Mouse (Mus musculus): ENCODE data around the gene Anks3. TPM values are rescaled to one million over a fixed set of nuclear protein-coding genes. Genes with fewer than 3 reads are reported as not detected.

The Anks3 gene
- polyA plus RNA-seq, 1 experiment from 2014 or later: 81.3 TPM

DNA sequence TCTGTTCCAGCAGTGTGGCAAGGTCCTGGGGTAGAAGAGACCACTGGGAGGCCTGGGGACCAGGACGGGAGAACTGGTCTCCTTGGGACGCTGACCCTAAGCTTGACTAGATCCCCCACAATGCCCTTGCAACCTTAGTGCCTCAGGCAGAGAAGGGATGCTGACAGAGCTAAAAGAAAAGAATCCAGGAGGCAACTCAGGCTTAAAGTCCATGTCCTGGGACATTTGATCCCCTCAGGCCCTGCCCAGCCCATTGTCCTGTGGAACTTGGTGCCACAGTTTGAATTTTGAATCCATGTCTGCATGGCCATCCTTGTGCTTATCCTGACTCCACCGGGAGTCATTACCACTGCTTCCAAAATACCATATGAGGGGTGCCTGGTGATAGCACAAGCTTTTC lies 17.9 kb downstream of the Anks3 start:
- Histone ChIP-seq H3K27me3 (ENCODE audit: insufficient read depth, low read length) (no peaks in the 10 kb centered on the region), H3K4me1 (ENCODE audit: insufficient read depth, low read length) (no peaks in the 10 kb centered on the region), H3K9ac (replicated peaks; ENCODE audit: low read length) (no peak overlapping the region), H3K36me3 (ENCODE audit: insufficient read depth, low read length) (peaks cover 69% of the 10 kb centered on the region), H3K4me2 (replicated peaks; ENCODE audit: low read depth, low read length) (no peak overlapping the region), H3K27ac (ENCODE audit: low read length) (no peak overlapping the region), H3K4me3 (ENCODE audit: low read length) (no peak overlapping the region), H3K9me3 (ENCODE audit: low read length) (no peaks in the 10 kb centered on the region)
- no peak for ATAC-seq (ENCODE audit: low FRiP score, low TSS enrichment)
- WGBS: 84% methylated on average over 3 of the region's 3 CpGs

DNA sequence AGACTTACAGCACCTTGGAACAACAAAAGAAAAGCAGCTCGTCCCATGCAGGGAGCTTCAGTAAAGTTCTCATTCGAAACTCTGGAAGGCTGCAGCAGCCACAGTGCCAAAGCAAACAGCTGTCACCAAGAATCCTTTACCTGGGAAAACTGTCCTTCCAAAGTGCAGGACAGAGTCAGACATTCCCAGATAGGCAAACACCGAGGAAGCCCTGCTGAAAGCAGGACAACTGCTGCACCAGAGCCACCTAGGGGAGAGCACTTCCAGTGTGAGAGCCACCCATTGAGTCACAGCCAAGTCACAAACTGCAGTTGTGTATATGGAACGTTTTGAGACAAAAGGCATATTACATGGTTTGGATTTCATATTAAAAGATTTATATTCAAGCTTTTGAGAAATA lies 18.6 kb downstream of the Anks3 start:
- H3K9ac ChIP-seq (replicated peaks; ENCODE audit: low read length): no peak overlapping the region
- no peak for ATAC-seq (ENCODE audit: low FRiP score, low TSS enrichment)
- WGBS: 78% methylated on average over 4 of the region's 4 CpGs
- H3K4me3 ChIP-seq (ENCODE audit: low read length): no peak overlapping the region
- no peaks in the 10 kb centered on the region for H3K27me3 ChIP-seq (ENCODE audit: insufficient read depth, low read length)
- no peak overlapping the region for H3K4me2 ChIP-seq (replicated peaks; ENCODE audit: low read depth, low read length)
- peaks cover under 1% of the 10 kb centered on the region for H3K4me1 ChIP-seq (ENCODE audit: insufficient read depth, low read length)
- no peak overlapping the region for H3K27ac ChIP-seq (ENCODE audit: low read length)
- H3K36me3 ChIP-seq (ENCODE audit: insufficient read depth, low read length): peaks cover 73% of the 10 kb centered on the region
- H3K9me3 ChIP-seq (ENCODE audit: low read length): no peaks in the 10 kb centered on the region

- WGBS: 98% methylated on average over 3 of the region's 3 CpGs
- no peak overlapping the region for H3K4me2 ChIP-seq (replicated peaks; ENCODE audit: low read depth, low read length)
- H3K27me3 ChIP-seq (ENCODE audit: insufficient read depth, low read length): no peaks in the 10 kb centered on the region
- H3K4me1 ChIP-seq (ENCODE audit: insufficient read depth, low read length): peaks cover 11% of the 10 kb centered on the region
- no peak overlapping the region for H3K27ac ChIP-seq (ENCODE audit: low read length)
- no peak overlapping the region for H3K4me3 ChIP-seq (ENCODE audit: low read length)
- H3K9me3 ChIP-seq (ENCODE audit: low read length): no peaks in the 10 kb centered on the region
- no peak for ATAC-seq (ENCODE audit: low FRiP score, low TSS enrichment)
- H3K36me3 ChIP-seq (ENCODE audit: insufficient read depth, low read length): peaks cover 65% of the 10 kb centered on the region
- no peak overlapping the region for H3K9ac ChIP-seq (replicated peaks; ENCODE audit: low read length)
Observed at GRCm38 (mm10) chr16:4943431-4943830, 20.6 kb downstream of the Anks3 start.

DNA sequence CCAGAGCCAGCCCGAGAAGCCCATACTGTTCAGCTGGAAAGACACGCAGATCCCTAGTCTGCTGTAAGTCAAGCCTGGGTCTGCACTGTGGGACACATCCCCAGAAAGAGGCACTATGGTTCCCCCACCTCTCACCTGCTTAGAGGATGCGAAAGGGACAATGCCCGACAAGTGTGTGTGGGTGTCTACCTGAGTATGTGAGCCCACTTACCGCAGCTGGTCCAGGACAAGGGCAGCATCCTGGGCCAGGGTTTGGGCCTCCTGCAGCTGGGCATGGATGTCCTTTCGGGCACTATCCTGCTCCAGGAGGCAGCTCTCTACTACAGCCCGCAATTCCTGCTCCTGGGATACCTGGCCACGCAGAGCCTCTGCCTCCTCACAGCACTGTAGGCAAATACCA lies 21.1 kb downstream of the Anks3 start:
- peaks cover 11% of the 10 kb centered on the region for H3K4me1 ChIP-seq (ENCODE audit: insufficient read depth, low read length)
- no peak overlapping the region for H3K4me2 ChIP-seq (replicated peaks; ENCODE audit: low read depth, low read length)
- H3K9me3 ChIP-seq (ENCODE audit: low read length): no peaks in the 10 kb centered on the region
- H3K27me3 ChIP-seq (ENCODE audit: insufficient read depth, low read length): no peaks in the 10 kb centered on the region
- H3K4me3 ChIP-seq (ENCODE audit: low read length): no peak overlapping the region
- H3K9ac ChIP-seq (replicated peaks; ENCODE audit: low read length): no peak overlapping the region
- ATAC-seq (ENCODE audit: low FRiP score, low TSS enrichment): no peak
- peaks cover 61% of the 10 kb centered on the region for H3K36me3 ChIP-seq (ENCODE audit: insufficient read depth, low read length)
- WGBS: 91% methylated on average over 8 of the region's 8 CpGs
- H3K27ac ChIP-seq (ENCODE audit: low read length): no peak overlapping the region

GRCm38 (mm10) chr16:4941016-4941415 lies 23.0 kb downstream of the Anks3 start:
- no peak overlapping the region for H3K27ac ChIP-seq (ENCODE audit: low read length)
- ATAC-seq (ENCODE audit: low FRiP score, low TSS enrichment): no peak
- no peak overlapping the region for H3K4me3 ChIP-seq (ENCODE audit: low read length)

GRCm38 (mm10) chr16:4940311-4940850 lies 23.6 kb downstream of the Anks3 start:
- no peaks in the 10 kb centered on the region for H3K27me3 ChIP-seq (ENCODE audit: insufficient read depth, low read length)
- no peak overlapping the region for H3K27ac ChIP-seq (ENCODE audit: low read length)
- H3K4me1 ChIP-seq (ENCODE audit: insufficient read depth, low read length): peaks cover 11% of the 10 kb centered on the region
- H3K36me3 ChIP-seq (ENCODE audit: insufficient read depth, low read length): peaks cover 57% of the 10 kb centered on the region
- WGBS: 86% methylated on average over 10 of the region's 10 CpGs
- H3K4me3 ChIP-seq (ENCODE audit: low read length): peak overlapping the region; percentile 88; the same call in 1 of the 2 replicates
- peak overlapping the region; percentile 90; the same call in 1 of the 2 replicates for H3K4me2 ChIP-seq (replicated peaks; ENCODE audit: low read depth, low read length)
- peak overlapping the region; percentile 92; the same call in 1 of the 2 replicates for H3K9ac ChIP-seq (replicated peaks; ENCODE audit: low read length)
- ATAC-seq (ENCODE audit: low FRiP score, low TSS enrichment): no peak
- H3K9me3 ChIP-seq (ENCODE audit: low read length): no peaks in the 10 kb centered on the region

More at GRCm38 (mm10) chr16:4941016-4941415, 23.0 kb downstream of the Anks3 start:
- H3K4me1 ChIP-seq (ENCODE audit: insufficient read depth, low read length): peaks cover 11% of the 10 kb centered on the region
- H3K36me3 ChIP-seq (ENCODE audit: insufficient read depth, low read length): peaks cover 54% of the 10 kb centered on the region
- no peak overlapping the region for H3K4me2 ChIP-seq (replicated peaks; ENCODE audit: low read depth, low read length)
- no peaks in the 10 kb centered on the region for H3K27me3 ChIP-seq (ENCODE audit: insufficient read depth, low read length)
- H3K9ac ChIP-seq (replicated peaks; ENCODE audit: low read length): no peak overlapping the region
- H3K9me3 ChIP-seq (ENCODE audit: low read length): no peaks in the 10 kb centered on the region

- WGBS: under 1% methylated on average over 16 of the region's 16 CpGs
- peak overlapping the region; percentile 89 for H3K27ac ChIP-seq (ENCODE audit: low read length)
- H3K4me2 ChIP-seq (replicated peaks; ENCODE audit: low read depth, low read length): peak overlapping the region; percentile 90
- H3K27me3 ChIP-seq (ENCODE audit: insufficient read depth, low read length): no peaks in the 10 kb centered on the region
- peaks cover 64% of the 10 kb centered on the region for H3K36me3 ChIP-seq (ENCODE audit: insufficient read depth, low read length)
- H3K9me3 ChIP-seq (ENCODE audit: low read length): no peaks in the 10 kb centered on the region
- peaks cover 11% of the 10 kb centered on the region for H3K4me1 ChIP-seq (ENCODE audit: insufficient read depth, low read length)
- H3K4me3 ChIP-seq (ENCODE audit: low read length): peak overlapping the region; percentile 88
- peak overlapping the region; percentile 92 for H3K9ac ChIP-seq (replicated peaks; ENCODE audit: low read length)
- peak; percentile 81 for ATAC-seq (ENCODE audit: low FRiP score, low TSS enrichment)
Observed at GRCm38 (mm10) chr16:4939412-4939811, 24.6 kb downstream of the Anks3 start.

GRCm38 (mm10) chr16:4938989-4939388 lies 25.0 kb downstream of the Anks3 start:
- peaks cover 11% of the 10 kb centered on the region for H3K4me1 ChIP-seq (ENCODE audit: insufficient read depth, low read length)
- peak; percentile 94 for ATAC-seq (ENCODE audit: low FRiP score, low TSS enrichment)
- H3K36me3 ChIP-seq (ENCODE audit: insufficient read depth, low read length): peaks cover 66% of the 10 kb centered on the region
- H3K9ac ChIP-seq (replicated peaks; ENCODE audit: low read length): peak overlapping the region; percentile 92
- H3K27ac ChIP-seq (ENCODE audit: low read length): peak overlapping the region; percentile 89
- under 1% methylated on average over 28 of the region's 28 CpGs for WGBS
- H3K27me3 ChIP-seq (ENCODE audit: insufficient read depth, low read length): no peaks in the 10 kb centered on the region
- H3K4me2 ChIP-seq (replicated peaks; ENCODE audit: low read depth, low read length): peak overlapping the region; percentile 90
- no peaks in the 10 kb centered on the region for H3K9me3 ChIP-seq (ENCODE audit: low read length)
- H3K4me3 ChIP-seq (ENCODE audit: low read length): peak overlapping the region; percentile 88

DNA sequence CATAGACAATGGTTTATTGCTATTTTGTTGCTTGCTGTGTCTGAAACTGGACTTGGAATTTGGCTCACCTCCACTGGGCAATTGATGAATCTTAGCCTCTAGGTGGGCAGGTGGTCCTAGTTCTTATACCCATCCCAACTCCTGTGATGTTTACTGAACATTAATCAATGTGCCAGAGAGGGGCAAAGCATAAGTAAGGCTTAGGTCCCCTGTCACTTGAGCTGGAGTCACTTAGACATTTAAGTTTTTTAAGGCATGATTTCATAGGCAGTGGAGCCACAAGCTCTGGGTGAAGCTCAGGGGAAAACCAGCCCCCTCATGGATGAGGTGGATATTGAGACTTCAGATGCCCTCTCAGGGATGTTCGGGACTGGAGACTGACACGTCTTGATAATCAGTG lies 25.5 kb downstream of the Anks3 start, which contains the start of gene Nudt16l1:
Gene Nudt16l1, plus strand, starts transcription at position 301 of the 400 bp plus-strand sequence.
- Histone ChIP-seq H3K27ac (ENCODE audit: low read length) (peak within 1 kb of the TSS; percentile 89), H3K4me3 (ENCODE audit: low read length) (peak within 1 kb of the TSS; percentile 88), H3K4me1 (ENCODE audit: insufficient read depth, low read length) (peaks cover 11% of the 10 kb centered on the region), H3K27me3 (ENCODE audit: insufficient read depth, low read length) (no peaks in the 10 kb centered on the region), H3K4me2 (replicated peaks; ENCODE audit: low read depth, low read length) (peak within 1 kb of the TSS; percentile 90), H3K9ac (replicated peaks; ENCODE audit: low read length) (peak within 1 kb of the TSS; percentile 92), H3K9me3 (ENCODE audit: low read length) (no peaks in the 10 kb centered on the region), H3K36me3 (ENCODE audit: insufficient read depth, low read length) (peaks cover 68% of the 10 kb centered on the region)
- WGBS: 0% methylated on average over 2 of the region's 2 CpGs
- no peak for ATAC-seq (ENCODE audit: low FRiP score, low TSS enrichment)

DNA sequence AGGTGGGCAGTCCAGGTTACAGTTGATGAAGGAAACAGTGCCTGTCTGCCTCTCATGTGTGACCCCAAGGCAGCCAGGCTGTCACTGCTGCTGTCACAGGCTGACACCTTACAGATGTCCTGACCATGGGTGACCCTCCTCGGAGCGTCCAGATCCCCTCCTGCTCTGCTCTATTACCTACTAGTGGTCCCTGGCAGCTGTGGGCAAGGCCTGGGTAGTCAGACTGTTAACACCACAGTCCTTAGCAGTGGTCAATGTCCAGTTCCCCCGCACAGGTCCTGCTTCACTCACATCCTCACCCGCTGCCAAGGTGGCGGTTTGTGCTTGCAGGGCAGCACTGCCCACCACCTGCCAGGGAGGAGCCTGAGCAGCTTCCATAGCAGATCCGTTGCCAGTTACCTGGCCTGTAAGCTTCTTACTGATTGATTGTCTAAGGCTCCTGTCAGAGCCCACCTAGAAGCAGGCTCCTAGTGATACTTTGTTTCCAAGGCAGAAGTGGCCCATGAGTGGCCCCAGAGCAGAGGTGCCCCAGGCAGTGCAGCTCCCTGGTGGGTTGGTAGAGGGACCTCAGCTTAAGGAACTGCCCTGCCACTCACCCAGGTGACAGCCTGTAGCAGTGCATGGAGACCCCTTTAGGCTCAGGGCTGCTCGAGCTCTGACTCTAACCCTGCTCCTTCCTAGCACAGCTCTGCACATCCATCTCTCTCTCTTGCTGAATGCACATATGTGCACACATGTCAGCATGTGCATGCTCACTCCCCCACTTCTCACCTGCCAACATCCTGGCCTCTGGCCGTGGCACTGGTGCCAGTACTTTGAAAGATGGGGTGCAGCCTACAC lies 26.4 kb downstream of the Anks3 start:
- WGBS: 86% methylated on average over 8 of the region's 8 CpGs
- no peak overlapping the region for H3K4me2 ChIP-seq (replicated peaks; ENCODE audit: low read depth, low read length)
- peaks cover 67% of the 10 kb centered on the region for H3K36me3 ChIP-seq (ENCODE audit: insufficient read depth, low read length)
- H3K27ac ChIP-seq (ENCODE audit: low read length): no peak overlapping the region
- no peak overlapping the region for H3K9ac ChIP-seq (replicated peaks; ENCODE audit: low read length)
- no peak for ATAC-seq (ENCODE audit: low FRiP score, low TSS enrichment)
- H3K4me3 ChIP-seq (ENCODE audit: low read length): no peak overlapping the region
- no peaks in the 10 kb centered on the region for H3K27me3 ChIP-seq (ENCODE audit: insufficient read depth, low read length)
- no peaks in the 10 kb centered on the region for H3K9me3 ChIP-seq (ENCODE audit: low read length)
- H3K4me1 ChIP-seq (ENCODE audit: insufficient read depth, low read length): peaks cover 11% of the 10 kb centered on the region
